Mouse (Mus musculus) ES-Bruce4 (cell line): Measurements from ENCODE around the gene Mesp2.

Experiments
- CTCF ChIP-seq: IDR thresholded peaks from one replicate; pipeline ENCODE4 v1.8.1; 2011; ENCODE audit warnings: low read depth, low read length
- POLR2A ChIP-seq: IDR thresholded peaks from one replicate; pipeline ENCODE4 v1.8.1; 2011; ENCODE audit warnings: low read length; ENCODE audit not compliant: insufficient read depth

DNA sequence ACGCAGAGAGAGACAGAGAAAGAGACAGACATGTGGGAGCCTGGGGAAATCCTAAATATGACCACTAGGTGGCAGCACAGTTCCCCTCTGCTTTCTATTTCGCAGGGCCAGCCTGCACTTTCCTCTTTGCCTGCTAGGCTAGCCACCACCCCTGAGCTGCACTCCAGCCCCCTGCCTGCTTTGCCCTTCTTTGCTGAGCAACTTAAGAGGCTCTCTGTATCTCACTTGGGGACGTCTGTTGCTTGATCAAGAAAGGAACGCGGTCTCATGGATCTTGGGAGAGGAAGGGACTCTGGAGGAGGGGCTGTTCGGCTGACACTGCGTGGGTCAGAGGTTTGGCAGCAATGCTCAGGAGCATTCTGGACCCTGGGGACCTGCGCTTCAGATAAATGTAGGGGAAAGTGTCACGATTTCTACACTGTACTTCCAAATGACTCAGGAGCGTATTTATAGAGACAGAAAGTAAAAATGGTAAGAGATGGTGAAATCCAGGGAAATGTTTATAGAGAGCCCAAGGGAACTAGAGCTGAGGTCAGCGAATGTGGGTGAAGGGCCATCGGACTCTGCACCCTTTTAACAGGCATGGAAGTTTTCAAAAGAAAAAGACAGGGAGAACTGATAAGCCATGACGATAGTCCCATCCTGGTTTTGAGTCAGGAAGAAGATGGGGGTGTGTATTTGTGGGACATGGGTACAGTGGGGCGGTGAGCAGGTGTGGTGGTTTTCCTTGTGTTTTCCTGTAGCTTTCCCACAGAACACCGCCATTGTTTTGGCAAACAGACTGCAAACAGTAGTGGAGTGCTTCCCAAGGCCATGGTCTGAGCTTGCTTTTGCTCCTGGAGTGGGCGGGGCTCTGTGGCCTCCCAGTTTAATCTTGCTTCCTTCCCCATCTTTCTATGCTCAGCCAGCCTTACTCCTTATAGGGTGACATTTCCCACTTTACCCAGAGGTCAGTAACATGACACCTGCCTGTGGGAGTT, 29.6 kb upstream of the Mesp2 start:
- TF ChIP-seq POLR2A (no peak), CTCF (peak; percentile 86)
